Mouse (Mus musculus) testis, postnatal 14 days (tissue): ENCODE measurements at regions not wholly inside any gene's neighbourhood (a gene's known extent, or its start where the extent isn't known, plus 50 kb on each side); places are given as distances from the start of the nearest gene placed in this dataset.

Experiments used
- DNase-seq: peaks from one replicate; pipeline ENCODE4 v3.0.0; 2021; ENCODE audit warnings: low spot score

DNA sequence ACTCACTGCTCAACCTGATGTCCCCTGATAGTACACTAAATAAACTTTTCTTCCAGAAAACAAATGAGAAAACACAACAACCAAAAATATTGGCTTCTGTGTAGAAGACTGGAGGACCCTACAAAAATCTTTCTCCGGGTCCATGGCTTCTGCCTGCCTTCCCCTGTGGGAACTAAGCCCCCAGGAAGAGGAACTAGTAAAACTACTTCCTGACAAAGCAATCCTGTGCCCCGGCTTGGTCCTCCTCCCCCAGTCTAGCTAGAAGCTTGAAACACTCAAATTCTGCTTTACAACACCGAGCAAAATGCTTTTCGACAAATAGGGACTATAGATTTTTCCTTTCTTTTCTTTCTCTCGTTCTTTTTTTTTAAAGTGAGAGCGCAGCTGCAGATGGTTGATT lies 51.3 kb upstream of the Mki67 start:
- DNase-seq: no peak

DNA sequence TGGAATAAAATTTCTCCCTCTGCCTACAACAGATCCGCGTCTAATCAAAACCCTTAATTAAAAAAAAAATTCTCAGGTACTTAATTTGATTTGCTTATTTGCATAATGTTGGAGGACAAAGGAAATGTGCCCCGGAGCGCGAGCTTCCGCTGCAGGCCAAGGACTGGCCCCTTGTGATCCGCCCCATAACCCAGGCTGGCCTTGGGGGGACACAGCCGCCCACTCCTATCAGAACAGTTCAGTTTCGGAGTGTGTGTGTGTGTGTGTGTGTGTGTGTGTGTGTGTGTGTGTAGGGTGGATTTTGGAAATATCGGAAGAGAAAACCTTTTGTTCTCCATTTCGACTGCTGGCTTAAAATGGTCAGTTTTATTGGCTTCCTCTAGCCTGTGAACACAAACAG lies 51.9 kb upstream of the Mki67 start:
- no peak for DNase-seq

DNA sequence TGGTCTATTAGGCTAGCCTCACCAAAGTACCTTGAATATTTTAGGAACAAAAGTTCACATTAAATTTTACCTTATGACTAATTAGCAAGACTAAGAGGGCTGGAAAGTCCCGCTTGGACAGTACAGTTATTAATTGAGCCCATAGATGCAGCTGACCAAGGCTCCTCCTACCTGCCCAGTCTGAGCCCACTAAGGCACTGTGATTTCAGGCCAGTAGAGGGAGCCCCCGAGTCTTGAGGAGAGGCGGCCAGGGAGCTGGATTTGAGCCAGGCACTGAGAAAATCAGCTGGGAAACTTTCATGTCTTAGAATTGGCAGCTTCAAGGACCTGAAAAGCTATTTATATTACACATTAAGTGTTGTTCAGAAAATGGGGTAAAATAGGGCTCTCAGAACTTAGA lies 52.4 kb upstream of the Mki67 start:
- peak; percentile 79 for DNase-seq

DNA sequence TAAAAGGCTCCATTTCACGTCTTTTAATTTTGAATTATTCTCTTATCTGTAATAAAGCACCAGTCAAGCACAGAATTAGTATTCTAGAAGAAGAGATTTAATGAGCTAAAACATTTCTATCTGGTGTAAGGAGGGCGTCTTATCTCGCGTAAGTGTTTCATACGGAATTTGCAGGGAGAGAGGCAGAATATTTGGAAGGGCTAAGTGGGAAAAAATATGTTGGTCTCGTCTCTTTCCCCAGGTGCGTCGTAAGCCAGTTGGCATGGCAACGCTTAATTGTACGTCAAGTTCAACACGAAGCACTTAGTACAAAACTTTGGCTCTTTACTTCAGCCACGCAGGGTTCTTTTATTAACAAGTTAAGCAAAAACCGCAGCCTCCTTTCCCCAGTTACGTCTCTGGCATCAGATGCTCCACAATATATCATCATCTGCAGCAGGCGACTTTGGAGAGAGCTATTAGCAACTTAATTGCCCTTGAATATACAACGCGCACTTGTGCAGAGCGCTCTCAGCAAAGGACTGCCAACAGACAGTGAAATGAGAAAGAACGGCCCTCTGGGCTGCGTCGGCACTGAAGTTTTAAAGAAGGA lies 53.0 kb upstream of the Mki67 start:
- no peak for DNase-seq

DNA sequence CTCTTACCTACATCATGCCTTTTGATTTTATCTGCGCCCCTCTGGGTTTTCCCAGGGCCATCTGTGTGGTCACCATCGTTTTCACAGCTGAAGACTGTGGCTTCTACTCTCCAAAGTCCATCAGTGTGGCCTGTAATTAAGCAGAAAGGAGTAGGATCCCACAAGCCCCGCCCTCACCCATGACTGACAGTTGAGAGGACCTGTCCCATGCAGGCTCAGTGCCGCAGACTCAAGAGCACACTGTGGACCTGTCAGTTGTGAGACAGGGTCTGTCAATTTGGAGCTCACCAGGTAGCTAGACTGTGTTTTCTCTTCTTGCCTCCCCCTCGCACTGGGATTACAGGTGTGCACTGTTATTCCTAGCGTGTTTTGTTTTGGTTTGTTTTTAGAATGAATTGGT lies 53.9 kb upstream of the Mki67 start:
- DNase-seq: peak; percentile 49

DNA sequence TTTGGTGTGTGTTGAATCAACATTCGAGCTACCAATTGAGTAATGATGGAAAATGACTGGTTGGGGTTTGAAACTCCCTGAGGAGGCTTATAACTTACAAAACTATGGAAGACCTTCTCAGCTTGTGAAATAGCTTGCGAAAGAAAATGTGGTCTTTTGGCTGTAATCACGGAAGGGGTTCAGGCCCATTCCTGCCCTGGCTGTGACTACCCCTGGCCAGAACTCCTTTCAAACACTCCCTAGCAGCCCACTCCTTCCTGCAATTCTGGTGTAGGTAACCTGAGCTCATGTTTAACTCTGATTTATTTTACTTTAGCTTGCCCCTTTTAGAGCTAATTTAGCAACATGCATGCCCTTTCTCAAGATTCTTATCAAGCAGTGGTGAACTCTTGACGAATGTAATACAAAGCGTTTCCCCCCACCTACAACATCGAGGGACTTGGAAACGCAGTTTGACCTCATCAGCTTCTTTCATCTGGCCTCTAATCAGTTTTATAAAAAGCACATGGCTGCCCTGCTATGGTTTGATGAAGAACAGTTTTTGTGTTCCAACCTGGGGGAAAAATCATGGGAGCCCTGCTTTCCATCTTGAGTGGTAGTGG lies 59.8 kb upstream of the Mki67 start:
- no peak for DNase-seq

DNA sequence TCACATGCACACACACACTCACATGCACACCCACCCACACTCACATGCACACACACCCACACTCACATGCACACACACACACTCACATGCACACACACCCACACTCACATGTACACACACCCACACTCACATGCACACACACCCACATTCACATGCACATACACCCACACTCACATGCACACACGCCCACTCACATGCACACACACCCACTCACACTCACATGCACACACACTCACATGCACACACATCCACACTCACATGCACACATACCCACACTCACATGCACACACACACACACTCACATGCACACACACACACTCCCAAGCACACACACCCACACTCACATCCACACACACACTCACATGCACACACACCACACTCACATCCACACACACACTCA lies 74.0 kb upstream of the Mki67 start:
- no peak for DNase-seq

DNA sequence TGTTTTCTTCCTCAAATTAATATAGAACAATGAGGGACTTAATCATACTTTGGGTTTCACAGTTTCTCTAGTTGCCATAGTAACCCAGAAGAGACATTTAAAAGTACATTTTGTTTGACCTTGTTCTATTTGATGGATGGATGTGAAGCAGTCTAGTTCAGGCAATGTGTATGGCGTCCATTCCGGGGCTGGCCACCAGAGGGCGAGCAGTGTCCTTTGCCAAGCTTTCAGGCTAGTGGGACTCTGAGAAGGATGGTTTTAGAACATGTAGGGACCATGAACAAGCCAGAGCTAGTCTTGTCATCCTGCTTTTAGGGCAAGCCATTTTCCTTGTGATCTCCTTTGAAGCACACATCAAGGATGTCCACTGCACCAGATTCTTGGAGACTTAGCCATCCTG lies 74.8 kb upstream of the Mki67 start:
- peak; percentile 33 for DNase-seq

DNA sequence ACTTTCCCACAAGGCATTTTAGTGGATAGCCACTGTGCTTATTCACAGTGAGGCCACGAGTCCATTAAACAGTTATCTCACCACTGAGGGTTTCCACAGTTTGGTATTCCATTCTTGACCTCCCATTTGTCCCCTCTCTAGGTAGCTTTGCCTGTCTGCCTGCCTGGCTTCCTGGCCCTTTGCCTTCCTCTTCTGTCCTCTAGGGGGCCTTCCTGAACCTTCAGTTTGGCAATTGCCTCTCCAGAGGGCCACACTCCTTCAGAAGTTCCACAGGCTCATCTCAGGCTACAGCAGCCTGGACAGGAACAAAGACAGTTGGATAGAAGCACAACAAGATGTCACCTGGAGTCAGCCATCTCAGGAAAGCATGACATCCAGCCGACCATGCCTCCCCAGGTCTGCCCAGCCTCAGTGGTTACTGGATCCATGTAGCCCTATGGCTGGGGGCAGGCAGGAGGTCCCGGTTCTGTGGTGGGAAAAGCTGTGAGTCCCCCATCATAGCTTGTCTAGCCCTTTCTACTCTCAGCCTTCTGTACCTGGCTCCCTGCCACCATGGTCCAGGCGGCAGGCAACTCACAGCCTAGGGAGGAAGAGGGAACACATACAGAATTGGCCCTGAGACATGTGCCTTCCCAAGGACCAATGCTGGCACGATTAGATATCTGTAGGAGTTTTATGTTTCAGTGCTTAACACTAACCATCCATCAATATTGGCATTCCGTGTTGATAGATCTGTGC lies 76.0 kb upstream of the Mki67 start:
- DNase-seq: no peak

DNA sequence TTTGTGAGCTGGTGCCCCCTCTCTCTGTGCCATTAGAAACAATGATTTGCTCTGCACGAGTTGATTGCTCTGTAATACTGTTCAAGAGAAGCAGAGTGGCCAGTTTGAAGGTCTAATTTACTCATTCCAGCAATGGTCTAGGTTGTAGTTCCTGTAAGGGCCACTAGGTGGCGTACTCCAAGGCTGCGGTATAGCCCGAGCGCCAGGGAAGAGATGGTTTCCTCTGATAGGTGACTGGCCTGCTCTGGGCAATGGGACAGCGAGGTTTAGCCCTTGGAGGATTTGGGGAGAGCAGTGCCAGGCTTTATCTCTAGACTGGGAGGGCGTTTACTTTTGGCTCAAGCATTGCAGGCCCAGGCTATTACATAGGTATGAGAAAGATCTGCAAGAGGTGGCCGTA lies 76.8 kb upstream of the Mki67 start:
- DNase-seq: peak; percentile 58

DNA sequence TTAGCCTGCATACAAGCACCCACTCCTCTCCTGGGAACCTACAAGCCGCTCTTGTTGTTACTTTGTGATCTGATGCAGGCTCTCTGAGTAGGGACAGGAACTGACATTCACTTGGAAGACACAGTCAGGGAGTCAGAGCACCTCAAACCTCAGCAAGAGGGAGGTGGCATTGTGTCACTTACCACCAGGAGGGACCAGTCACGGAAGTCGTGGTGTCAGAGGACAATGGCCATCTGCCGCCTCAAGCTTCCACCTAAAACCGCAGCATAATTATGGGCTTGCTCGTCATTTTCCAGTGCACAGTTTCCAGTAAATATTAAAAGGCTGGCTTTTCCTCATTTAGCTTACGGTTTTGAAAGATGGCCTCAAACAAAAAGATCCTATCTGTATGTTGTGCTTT lies 78.1 kb upstream of the Mki67 start:
- no peak for DNase-seq

DNA sequence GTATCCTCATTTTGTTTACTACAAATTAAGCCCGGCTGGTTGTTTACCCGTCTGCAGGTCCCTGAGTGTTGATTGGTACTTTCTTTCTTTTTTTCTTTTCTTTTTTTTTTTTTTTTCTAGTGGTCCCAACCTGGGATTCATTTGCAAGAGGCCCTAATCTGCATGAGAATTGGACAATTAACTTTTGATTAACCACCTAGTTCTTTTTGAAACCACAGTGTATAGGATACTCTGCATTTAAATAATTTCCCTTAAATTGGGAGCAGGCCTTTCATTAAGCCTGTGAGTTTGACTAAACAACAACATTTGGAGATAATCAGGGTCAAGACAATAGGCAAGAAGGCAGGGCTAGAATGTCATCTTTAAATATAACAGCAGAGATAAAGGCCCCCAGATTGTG lies 78.5 kb upstream of the Mki67 start:
- DNase-seq: no peak

DNA sequence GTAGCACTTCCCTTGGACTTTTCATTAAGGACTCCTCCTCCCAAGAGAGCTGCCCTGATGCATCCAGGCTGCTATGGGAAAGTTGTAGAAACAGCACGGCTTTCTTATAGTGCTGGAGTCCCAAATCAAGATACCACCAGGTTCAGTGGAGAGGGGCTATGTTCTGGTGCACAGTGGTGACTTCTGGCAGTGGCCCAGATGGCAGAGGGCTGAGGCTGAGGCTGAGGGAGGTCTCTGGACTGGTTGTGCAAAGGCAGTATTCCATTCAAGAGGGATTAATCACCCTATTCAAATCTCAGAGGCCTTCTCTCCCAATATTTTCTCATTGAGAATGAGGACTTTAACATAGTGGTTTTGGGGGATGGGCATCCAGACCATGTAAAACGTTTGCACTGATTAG lies 82.3 kb upstream of the Mki67 start:
- DNase-seq: no peak

DNA sequence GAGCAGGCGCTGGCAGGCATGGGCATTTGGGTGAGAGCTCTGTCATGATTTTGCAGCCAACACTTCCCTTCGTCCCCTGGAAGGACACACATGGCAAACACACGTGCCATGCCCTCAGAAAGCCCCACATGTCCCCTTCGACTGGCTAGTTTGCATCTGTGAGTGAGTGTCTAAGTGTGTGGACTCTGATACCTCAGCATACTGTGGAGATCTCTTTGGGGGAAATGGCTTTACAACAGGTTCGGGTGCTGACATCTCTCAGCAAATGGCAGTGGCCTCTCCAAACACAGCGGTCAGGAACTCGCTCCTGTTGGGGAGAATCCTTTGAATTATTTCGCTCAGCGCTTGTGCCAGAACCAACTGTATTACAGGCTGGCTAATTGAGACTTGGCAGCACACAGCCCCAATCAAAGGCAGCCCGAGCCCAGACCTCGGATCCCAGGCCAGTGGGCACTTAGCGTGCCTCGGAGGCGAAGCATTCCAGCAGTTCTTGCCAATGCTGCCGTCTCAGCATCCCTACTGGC lies 86.5 kb upstream of the Mki67 start:
- DNase-seq: no peak

DNA sequence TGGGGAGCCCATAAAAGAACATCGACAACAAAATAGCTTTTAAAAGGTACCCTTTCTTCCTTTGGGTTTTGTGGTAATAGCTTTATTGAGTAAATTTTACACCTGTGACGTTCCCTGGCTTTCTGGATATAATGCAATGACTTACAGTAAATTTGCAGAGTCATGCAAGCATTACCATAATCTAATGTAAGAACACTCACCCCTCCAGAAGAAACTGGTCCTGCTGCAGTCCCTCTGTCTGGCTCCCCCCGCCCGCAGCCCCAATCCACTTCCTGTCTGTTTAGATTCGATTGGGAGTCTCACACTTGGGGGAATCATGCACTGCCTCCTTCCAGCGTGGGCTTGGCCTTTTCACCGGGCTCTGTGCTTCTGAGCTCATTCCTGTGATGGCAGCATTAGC lies 88.6 kb upstream of the Mki67 start:
- DNase-seq: no peak

DNA sequence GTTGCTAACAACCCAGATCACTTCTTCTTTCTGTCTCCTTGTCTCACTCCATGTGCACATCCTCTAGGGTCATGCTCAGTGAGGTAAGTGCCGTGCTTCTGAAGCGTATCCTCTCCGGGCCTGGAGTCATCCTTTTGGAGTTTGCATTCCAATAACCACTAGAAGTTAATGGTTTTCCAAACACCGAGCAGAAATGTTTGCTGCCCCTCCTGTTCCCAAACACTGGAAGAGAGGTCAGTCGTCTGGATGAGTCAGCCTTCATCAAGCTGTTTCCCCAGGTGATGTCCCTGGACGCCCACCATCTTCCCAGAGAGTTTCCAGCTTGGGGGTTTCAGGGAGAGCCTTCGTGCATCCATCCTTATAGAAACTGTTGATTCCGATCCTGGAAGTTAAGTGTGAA lies 90.0 kb upstream of the Mki67 start:
- no peak for DNase-seq

DNA sequence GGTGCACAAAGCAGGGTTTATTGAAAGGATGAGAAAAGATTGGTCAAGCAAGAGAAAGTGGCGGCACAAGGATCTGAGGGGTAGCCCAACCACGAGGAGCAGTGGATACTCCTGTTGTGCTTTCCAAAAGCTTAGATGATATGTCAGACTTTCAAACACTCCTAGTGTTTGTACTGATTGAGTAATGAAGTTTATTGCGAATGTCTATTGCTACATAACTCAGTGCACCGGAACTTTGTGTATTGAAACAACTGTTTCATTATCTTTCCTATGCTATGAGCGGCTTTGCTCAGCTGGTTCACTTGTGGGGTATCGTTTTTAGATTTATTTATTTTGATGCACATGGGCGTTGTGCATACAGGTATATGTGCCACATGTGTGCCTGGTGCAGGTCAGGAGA lies 90.5 kb upstream of the Mki67 start:
- no peak for DNase-seq

DNA sequence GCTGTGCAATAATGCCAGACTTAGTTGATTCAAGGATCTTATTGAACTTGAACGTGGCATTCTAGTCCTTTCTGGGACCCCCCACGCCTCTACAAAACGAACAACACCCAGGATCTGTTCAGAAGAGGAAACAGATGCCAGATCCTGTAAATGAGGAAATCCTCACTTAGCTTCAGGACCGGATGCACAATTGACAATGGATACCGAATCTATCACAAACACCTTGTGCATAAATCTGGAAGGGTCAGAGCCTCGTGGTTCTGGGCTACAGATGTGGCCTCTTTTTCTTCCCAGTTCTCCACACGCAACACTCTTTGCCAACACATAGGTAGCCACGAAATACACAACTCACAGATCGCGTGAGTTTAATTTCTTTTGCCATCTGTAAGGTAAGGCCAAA lies 93.0 kb upstream of the Mki67 start:
- no peak for DNase-seq

DNA sequence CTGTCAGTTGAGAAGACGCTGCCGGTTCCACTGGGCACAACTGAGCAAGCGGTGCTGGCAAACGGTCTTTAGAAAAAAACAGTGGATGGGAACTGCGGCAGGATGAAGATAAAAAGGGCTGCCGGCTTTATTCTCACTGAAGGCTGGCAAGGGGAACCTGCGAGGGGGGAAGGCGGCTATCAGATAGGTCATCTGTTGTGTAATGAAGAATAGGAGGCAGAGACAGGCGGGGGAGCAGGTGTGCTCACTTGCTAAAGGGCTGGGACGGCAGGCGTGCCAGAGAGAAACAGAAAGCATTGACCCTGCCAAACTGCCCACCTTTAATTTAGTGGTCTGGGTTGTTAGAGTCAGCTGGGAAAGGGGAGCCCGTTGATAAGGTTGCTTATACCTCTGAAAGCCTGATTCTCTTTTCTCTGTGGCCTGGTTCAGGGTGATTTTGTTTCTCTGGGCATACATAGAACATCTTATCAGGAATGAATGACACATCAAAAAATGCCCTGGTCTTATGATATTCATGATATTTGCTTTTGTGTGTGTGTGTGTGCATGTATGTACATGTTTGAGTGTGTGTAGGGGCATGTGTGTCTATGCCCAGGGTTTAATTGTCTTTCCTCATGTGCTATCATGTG lies 93.7 kb upstream of the Mki67 start:
- DNase-seq: no peak

DNA sequence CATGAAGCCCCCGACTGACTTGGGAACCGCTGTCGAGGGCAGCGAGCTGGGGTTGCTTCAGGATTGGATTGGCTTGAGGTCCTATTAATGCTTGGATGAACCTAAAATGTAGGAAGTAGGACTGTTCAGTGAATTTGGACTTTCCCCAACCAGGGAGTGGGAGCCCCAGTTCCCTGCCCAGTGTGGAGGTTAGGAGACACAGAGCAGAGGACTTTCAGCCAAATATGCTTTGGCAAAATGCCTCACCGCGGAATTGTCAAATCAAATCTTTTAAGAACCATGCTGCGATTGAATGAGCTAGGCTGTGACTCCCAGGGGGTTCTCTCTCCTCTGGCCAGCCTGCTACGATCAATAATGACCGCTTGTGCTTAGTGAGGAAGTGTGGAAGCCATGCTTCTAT lies 94.8 kb upstream of the Mki67 start:
- DNase-seq: no peak

DNA sequence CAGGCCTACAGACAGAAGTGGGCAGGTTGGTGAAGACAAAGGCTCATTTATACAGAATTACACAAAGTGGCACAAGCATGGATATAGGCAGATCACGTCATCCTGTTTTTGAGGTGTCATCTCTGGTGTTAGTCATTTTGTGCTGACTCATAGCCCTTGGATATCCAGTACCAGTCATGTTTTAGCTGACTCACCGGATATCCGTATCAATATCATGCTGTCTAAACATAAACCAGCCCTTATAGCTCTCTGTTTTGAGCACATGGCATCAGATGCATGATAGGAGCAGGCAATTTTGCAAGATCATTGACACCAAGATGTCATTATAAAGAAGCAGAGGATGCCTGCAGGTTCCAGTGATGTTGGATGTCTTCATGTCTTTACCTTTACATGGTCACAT lies 97.5 kb upstream of the Mki67 start:
- no peak for DNase-seq

DNA sequence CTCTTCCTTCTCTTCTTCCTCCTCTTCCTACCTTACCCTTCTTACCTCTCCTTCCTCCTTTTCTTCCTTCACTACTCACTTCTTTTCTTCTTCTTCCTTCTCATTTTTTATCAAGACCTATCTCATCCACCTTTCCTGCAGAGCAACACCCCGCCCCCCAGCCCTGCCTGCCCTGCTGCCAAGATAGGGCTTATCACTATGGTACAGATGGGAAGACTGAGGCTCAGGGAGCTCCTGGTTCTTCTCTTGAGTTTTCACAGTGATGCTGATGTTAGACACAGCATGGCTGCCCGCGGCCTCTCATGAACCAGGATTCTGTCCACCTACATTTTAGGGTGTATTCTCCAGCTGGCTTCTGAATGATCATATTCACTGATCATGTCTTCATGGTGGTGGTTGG lies 100.0 kb upstream of the Mki67 start:
- no peak for DNase-seq

DNA sequence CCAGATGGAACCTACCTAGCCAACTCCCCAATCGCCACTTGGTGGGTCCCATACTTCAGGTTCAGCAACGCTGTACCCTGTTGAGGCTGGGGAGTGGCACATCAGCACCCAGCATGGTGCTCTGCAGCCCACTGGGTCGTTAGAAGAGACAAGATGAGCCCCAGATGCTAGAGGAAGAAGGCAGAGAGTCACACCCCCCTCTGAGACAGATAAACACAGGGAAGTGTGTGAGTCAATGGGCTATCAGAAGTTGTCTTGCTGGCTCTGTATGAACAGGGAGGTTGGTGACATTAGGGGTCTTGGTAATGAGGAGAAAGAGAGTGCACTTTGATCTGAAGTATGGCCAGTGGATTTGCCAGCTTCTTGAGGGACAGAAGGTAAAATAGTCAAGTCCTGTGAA lies 101.7 kb upstream of the Mki67 start:
- DNase-seq: no peak
